Mouse (Mus musculus): ENCODE results near the gene Spaca4. TPM values are rescaled to one million over a fixed set of nuclear protein-coding genes. Genes with fewer than 3 reads are reported as not detected.

Gene Spaca4
- polyA plus RNA-seq, 1 experiment from 2014 or later = not detected

GRCm38 (mm10) chr7:45723301-45723700 lies 2.3 kb downstream of the Spaca4 start:
- ATAC-seq (ENCODE audit: low read depth) = no peak
- H3K4me3 ChIP-seq (ENCODE audit: low read length) = no peak overlapping the region
- H3K36me3 ChIP-seq (ENCODE audit: control insufficient read depth, insufficient read depth, low read length) = peaks cover 40% of the 10 kb centered on the region
- H3K27me3 ChIP-seq (ENCODE audit: control insufficient read depth, insufficient read depth, low read depth, low read length) = no peaks in the 10 kb centered on the region
- H3K4me1 ChIP-seq (replicated peaks; ENCODE audit: control insufficient read depth, insufficient read depth, low read length) = peaks cover 8% of the 10 kb centered on the region
- H3K9me3 ChIP-seq (ENCODE audit: control insufficient read depth, low read length) = no peaks in the 10 kb centered on the region
- WGBS = 82% methylated on average over 4 of the region's 4 CpGs
- no peak overlapping the region for H3K4me2 ChIP-seq (ENCODE audit: low read depth, low read length)
- no peak overlapping the region for H3K9ac ChIP-seq (ENCODE audit: low read length)
- no peak overlapping the region for H3K27ac ChIP-seq (ENCODE audit: low read length)

- H3K27me3 ChIP-seq (ENCODE audit: control insufficient read depth, insufficient read depth, low read depth, low read length) = no peaks in the 10 kb centered on the region
- 0 out of 2 replicates have a peak overlapping the region, but pooled peaks have one; percentile 14 for H3K9ac ChIP-seq (ENCODE audit: low read length)
- H3K4me2 ChIP-seq (ENCODE audit: low read depth, low read length) = no peak overlapping the region
- WGBS = 76% methylated on average over 13 of the region's 13 CpGs
- peaks cover 8% of the 10 kb centered on the region for H3K4me1 ChIP-seq (replicated peaks; ENCODE audit: control insufficient read depth, insufficient read depth, low read length)
- H3K9me3 ChIP-seq (ENCODE audit: control insufficient read depth, low read length) = no peaks in the 10 kb centered on the region
- no peak for ATAC-seq (ENCODE audit: low read depth)
- no peak overlapping the region for H3K27ac ChIP-seq (ENCODE audit: low read length)
- H3K4me3 ChIP-seq (ENCODE audit: low read length) = no peak overlapping the region
- peaks cover 40% of the 10 kb centered on the region for H3K36me3 ChIP-seq (ENCODE audit: control insufficient read depth, insufficient read depth, low read length)
These were observed 3.3 kb downstream of the Spaca4 start for GRCm38 (mm10) chr7:45722348-45722713.

- ATAC-seq (ENCODE audit: low read depth) = no peak
- 60% methylated on average over 13 of the region's 13 CpGs for WGBS
- Histone ChIP-seq H3K27ac (ENCODE audit: low read length) (no peak overlapping the region), H3K9ac (ENCODE audit: low read length) (0 out of 2 replicates have a peak overlapping the region, but pooled peaks have one; percentile 14), H3K4me3 (ENCODE audit: low read length) (no peak overlapping the region), H3K27me3 (ENCODE audit: control insufficient read depth, insufficient read depth, low read depth, low read length) (no peaks in the 10 kb centered on the region), H3K4me2 (ENCODE audit: low read depth, low read length) (no peak overlapping the region), H3K4me1 (replicated peaks; ENCODE audit: control insufficient read depth, insufficient read depth, low read length) (peaks cover 12% of the 10 kb centered on the region), H3K36me3 (ENCODE audit: control insufficient read depth, insufficient read depth, low read length) (peaks cover 40% of the 10 kb centered on the region), H3K9me3 (ENCODE audit: control insufficient read depth, low read length) (no peaks in the 10 kb centered on the region)
These were observed 3.8 kb downstream of the Spaca4 start for GRCm38 (mm10) chr7:45721642-45722347.

GRCm38 (mm10) chr7:45721234-45721571 lies 4.4 kb downstream of the Spaca4 start:
- Histone ChIP-seq H3K27ac (ENCODE audit: low read length) (peak overlapping the region; percentile 2; the same call in 1 of the 2 replicates), H3K4me1 (replicated peaks; ENCODE audit: control insufficient read depth, insufficient read depth, low read length) (peaks cover 16% of the 10 kb centered on the region), H3K4me2 (ENCODE audit: low read depth, low read length) (no peak overlapping the region), H3K27me3 (ENCODE audit: control insufficient read depth, insufficient read depth, low read depth, low read length) (no peaks in the 10 kb centered on the region), H3K4me3 (ENCODE audit: low read length) (no peak overlapping the region), H3K36me3 (ENCODE audit: control insufficient read depth, insufficient read depth, low read length) (peaks cover 37% of the 10 kb centered on the region), H3K9me3 (ENCODE audit: control insufficient read depth, low read length) (no peaks in the 10 kb centered on the region), H3K9ac (ENCODE audit: low read length) (no peak overlapping the region)
- no peak for ATAC-seq (ENCODE audit: low read depth)
- WGBS = 73% methylated on average over 7 of the region's 7 CpGs

GRCm38 (mm10) chr7:45720413-45721233 lies 5.0 kb downstream of the Spaca4 start, which contains the start of gene Fam83e:
Fam83e (plus strand) TSS chr7:45721212.
- peak within 1 kb of the TSS; percentile 2; the same call in 1 of the 2 replicates for H3K27ac ChIP-seq (ENCODE audit: low read length)
- no peak within 1 kb of the TSS for H3K4me3 ChIP-seq (ENCODE audit: low read length)
- peaks cover 22% of the 10 kb centered on the region for H3K4me1 ChIP-seq (replicated peaks; ENCODE audit: control insufficient read depth, insufficient read depth, low read length)
- 68% methylated on average over 14 of the region's 14 CpGs for WGBS
- no peak within 1 kb of the TSS for H3K4me2 ChIP-seq (ENCODE audit: low read depth, low read length)
- H3K27me3 ChIP-seq (ENCODE audit: control insufficient read depth, insufficient read depth, low read depth, low read length) = no peaks in the 10 kb centered on the region
- no peak for ATAC-seq (ENCODE audit: low read depth)
- H3K36me3 ChIP-seq (ENCODE audit: control insufficient read depth, insufficient read depth, low read length) = peaks cover 35% of the 10 kb centered on the region
- H3K9ac ChIP-seq (ENCODE audit: low read length) = no peak within 1 kb of the TSS
- H3K9me3 ChIP-seq (ENCODE audit: control insufficient read depth, low read length) = no peaks in the 10 kb centered on the region

GRCm38 (mm10) chr7:45719738-45720412 lies 5.7 kb downstream of the Spaca4 start:
- Histone ChIP-seq H3K4me2 (ENCODE audit: low read depth, low read length) (peak overlapping the region; percentile 86; the same call in 1 of the 2 replicates), H3K4me3 (ENCODE audit: low read length) (peak overlapping the region; percentile 73; the same call in 1 of the 2 replicates), H3K27me3 (ENCODE audit: control insufficient read depth, insufficient read depth, low read depth, low read length) (no peaks in the 10 kb centered on the region), H3K9ac (ENCODE audit: low read length) (peak overlapping the region; percentile 93; the same call in 1 of the 2 replicates), H3K27ac (ENCODE audit: low read length) (no peak overlapping the region), H3K9me3 (ENCODE audit: control insufficient read depth, low read length) (no peaks in the 10 kb centered on the region), H3K36me3 (ENCODE audit: control insufficient read depth, insufficient read depth, low read length) (peaks cover 28% of the 10 kb centered on the region), H3K4me1 (replicated peaks; ENCODE audit: control insufficient read depth, insufficient read depth, low read length) (peaks cover 24% of the 10 kb centered on the region)
- no peak for ATAC-seq (ENCODE audit: low read depth)
- 79% methylated on average over 15 of the region's 16 CpGs for WGBS

- Histone ChIP-seq H3K36me3 (ENCODE audit: control insufficient read depth, insufficient read depth, low read length) (peaks cover 24% of the 10 kb centered on the region), H3K9me3 (ENCODE audit: control insufficient read depth, low read length) (no peaks in the 10 kb centered on the region), H3K9ac (ENCODE audit: low read length) (peak overlapping the region; percentile 93), H3K4me3 (ENCODE audit: low read length) (peak overlapping the region; percentile 73), H3K4me1 (replicated peaks; ENCODE audit: control insufficient read depth, insufficient read depth, low read length) (peaks cover 29% of the 10 kb centered on the region), H3K27me3 (ENCODE audit: control insufficient read depth, insufficient read depth, low read depth, low read length) (no peaks in the 10 kb centered on the region), H3K27ac (ENCODE audit: low read length) (no peak overlapping the region), H3K4me2 (ENCODE audit: low read depth, low read length) (peak overlapping the region; percentile 86)
- ATAC-seq (ENCODE audit: low read depth) = no peak
- 67% methylated on average over 10 of the region's 10 CpGs for WGBS
These were observed 6.4 kb downstream of the Spaca4 start for GRCm38 (mm10) chr7:45719180-45719579.

- Histone ChIP-seq H3K27ac (ENCODE audit: low read length) (peak overlapping the region; percentile 81), H3K4me2 (ENCODE audit: low read depth, low read length) (peak overlapping the region; percentile 86), H3K36me3 (ENCODE audit: control insufficient read depth, insufficient read depth, low read length) (peaks cover 23% of the 10 kb centered on the region), H3K27me3 (ENCODE audit: control insufficient read depth, insufficient read depth, low read depth, low read length) (no peaks in the 10 kb centered on the region), H3K4me1 (replicated peaks; ENCODE audit: control insufficient read depth, insufficient read depth, low read length) (peaks cover 32% of the 10 kb centered on the region), H3K4me3 (ENCODE audit: low read length) (peak overlapping the region; percentile 73), H3K9ac (ENCODE audit: low read length) (peak overlapping the region; percentile 93), H3K9me3 (ENCODE audit: control insufficient read depth, low read length) (no peaks in the 10 kb centered on the region)
- WGBS = under 1% methylated on average over 20 of the region's 20 CpGs
- ATAC-seq (ENCODE audit: low read depth) = no peak; the same call in 1 of the 2 replicates
These were observed 7.3 kb downstream of the Spaca4 start for GRCm38 (mm10) chr7:45718331-45718730.

GRCm38 (mm10) chr7:45717918-45718297 lies 7.7 kb downstream of the Spaca4 start, which contains the start of gene Sphk2:
Sphk2 (minus strand) TSS chr7:45718002.
- ATAC-seq (ENCODE audit: low read depth) = peak; percentile 79
- Histone ChIP-seq H3K9ac (ENCODE audit: low read length) (peak within 1 kb of the TSS; percentile 93), H3K4me2 (ENCODE audit: low read depth, low read length) (peak within 1 kb of the TSS; percentile 88), H3K36me3 (ENCODE audit: control insufficient read depth, insufficient read depth, low read length) (peaks cover 27% of the 10 kb centered on the region), H3K27ac (ENCODE audit: low read length) (peak within 1 kb of the TSS; percentile 86), H3K4me3 (ENCODE audit: low read length) (peak within 1 kb of the TSS; percentile 73), H3K27me3 (ENCODE audit: control insufficient read depth, insufficient read depth, low read depth, low read length) (no peaks in the 10 kb centered on the region), H3K4me1 (replicated peaks; ENCODE audit: control insufficient read depth, insufficient read depth, low read length) (peaks cover 33% of the 10 kb centered on the region), H3K9me3 (ENCODE audit: control insufficient read depth, low read length) (no peaks in the 10 kb centered on the region)
- WGBS = under 1% methylated on average over 41 of the region's 41 CpGs
